Mouse (Mus musculus) kidney, postnatal 0 days (tissue): ENCODE measurements around the gene AC161166.1. TPM values are rescaled to one million over a fixed set of nuclear protein-coding genes. Genes with fewer than 3 reads are reported as not detected.

Experiments used
- ATAC-seq: fragments of 200-750 bp; cut with Nextera tagmentation; replicated peaks from 2 replicates; pipeline ENCODE4 v1.8.0; 2017; ENCODE audit warnings: low read depth, moderate number of reproducible peaks, moderate TSS enrichment, moderate library complexity; ENCODE audit not compliant: low FRiP score
- DNase-seq: peaks from one replicate; pipeline ENCODE4 v3.0.0-alpha.2; 2016; ENCODE audit warnings: low spot score
- H3K27ac ChIP-seq: fragments of 300-500 bp; sonication (generic); 2 replicates; pipeline ENCODE4 v1.5.1; 2014; ENCODE audit warnings: mild to moderate bottlenecking
- H3K27me3 ChIP-seq: fragments of 300-500 bp; sonication (generic); 2 replicates; pipeline ENCODE4 v1.6.1; 2014; ENCODE audit warnings: low read length, mixed read lengths; ENCODE audit not compliant: insufficient read depth
- H3K36me3 ChIP-seq: fragments of 300-500 bp; sonication (generic); 2 replicates; pipeline ENCODE4 v1.6.1; 2014; ENCODE audit warnings: low read length, mixed read lengths; ENCODE audit not compliant: insufficient read depth
- H3K4me1 ChIP-seq: fragments of 300-500 bp; sonication (generic); replicated peaks from 2 replicates; pipeline ENCODE4 v1.6.1; 2014; ENCODE audit warnings: antibody characterized with exemption, low read length, mixed read lengths; ENCODE audit not compliant: insufficient read depth
- H3K4me2 ChIP-seq: fragments of 300-500 bp; sonication (generic); 2 replicates; pipeline ENCODE4 v1.6.1; 2014; ENCODE audit warnings: mild to moderate bottlenecking, low read length, moderate library complexity, mixed read lengths
- H3K4me3 ChIP-seq: fragments of 300-500 bp; sonication (generic); replicated peaks from 2 replicates; pipeline ENCODE4 v1.5.1; 2014; ENCODE audit warnings: low read depth, low read length
- H3K9ac ChIP-seq: fragments of 300-500 bp; sonication (generic); 2 replicates; pipeline ENCODE4 v1.6.1; 2014; ENCODE audit warnings: low read depth, low read length
- H3K9me3 ChIP-seq: fragments of 300-500 bp; sonication (generic); replicated peaks from 2 replicates; pipeline ENCODE4 v1.6.1; 2016; ENCODE audit warnings: low read length, inconsistent platforms, mixed read lengths
- CTCF ChIP-seq: IDR thresholded peaks from 2 replicates; pipeline ENCODE4 v1.5.1; 2016; ENCODE audit warnings: antibody characterized with exemption, low read depth, mild to moderate bottlenecking, moderate library complexity
- WGBS: fragments of 180-500 bp; shearing (Covaris S2); extraction: QIAGEN DNeasy Blood & Tissue Kit; methylation state at CpG from one replicate; pipeline ENCODE4 v1.1.7; 2014; 5-methylcytosine and 5-hydroxymethylcytosine counted together
- polyA plus RNA-seq: library from polyadenylated mRNA; unstranded; fragments of >200 nt; fragmentation: Nextera tagmentation; extraction: Ambion mirVana; gene quantifications from 2 replicates; pipeline ENCODE4 v1.2.1, GENCODE M21; 2015

The AC161166.1 gene
- polyA plus RNA-seq, 1 experiment from 2014 or later, result 0.12 TPM

GRCm38 (mm10) chr7:24506476-24506837 is 5.8 kb downstream of the AC161166.1 start:
- Histone ChIP-seq H3K9me3 (no peaks in the 10 kb centered on the region), H3K4me1 (0 out of 2 replicates have a peak, but pooled peaks cover 4% of the 10 kb centered on the region), H3K27ac (peak overlapping the region; percentile 98), H3K4me3 (peak overlapping the region; percentile 58), H3K9ac (peak overlapping the region; percentile 90), H3K36me3 (no peaks in the 10 kb centered on the region), H3K4me2 (peak overlapping the region; percentile 81), H3K27me3 (no peaks in the 10 kb centered on the region)
- under 1% methylated on average over 12 of the region's 12 CpGs for WGBS
- TF ChIP-seq CTCF, result no peak
- peak; percentile 41 for DNase-seq
- no peak for ATAC-seq

- Histone ChIP-seq H3K4me1 (0 out of 2 replicates have a peak, but pooled peaks cover 4% of the 10 kb centered on the region), H3K27ac (peak overlapping the region; percentile 98), H3K4me3 (peak overlapping the region; percentile 58; the same call in 1 of the 2 replicates), H3K4me2 (peak overlapping the region; percentile 81), H3K36me3 (no peaks in the 10 kb centered on the region), H3K9me3 (no peaks in the 10 kb centered on the region), H3K9ac (peak overlapping the region; percentile 90; the same call in 1 of the 2 replicates), H3K27me3 (no peaks in the 10 kb centered on the region)
- 15% methylated on average over 3 of the region's 3 CpGs for WGBS
- no peak for ATAC-seq
- DNase-seq, result no peak
- no peak for TF ChIP-seq CTCF
These were observed 6.2 kb downstream of the AC161166.1 start for GRCm38 (mm10) chr7:24506065-24506459.

GRCm38 (mm10) chr7:24505447-24506064 is 6.7 kb downstream of the AC161166.1 start:
- Histone ChIP-seq H3K27me3 (0 out of 2 replicates have a peak, but pooled peaks cover 3% of the 10 kb centered on the region), H3K4me2 (0 out of 2 replicates have a peak overlapping the region, but pooled peaks have one; percentile 81), H3K4me1 (0 out of 2 replicates have a peak, but pooled peaks cover 4% of the 10 kb centered on the region), H3K27ac (no peak overlapping the region), H3K9me3 (no peaks in the 10 kb centered on the region), H3K4me3 (no peak overlapping the region), H3K36me3 (no peaks in the 10 kb centered on the region), H3K9ac (no peak overlapping the region)
- DNase-seq (no peak), ATAC-seq (no peak)
- 33% methylated on average over 15 of the region's 15 CpGs for WGBS
- no peak for TF ChIP-seq CTCF

DNA sequence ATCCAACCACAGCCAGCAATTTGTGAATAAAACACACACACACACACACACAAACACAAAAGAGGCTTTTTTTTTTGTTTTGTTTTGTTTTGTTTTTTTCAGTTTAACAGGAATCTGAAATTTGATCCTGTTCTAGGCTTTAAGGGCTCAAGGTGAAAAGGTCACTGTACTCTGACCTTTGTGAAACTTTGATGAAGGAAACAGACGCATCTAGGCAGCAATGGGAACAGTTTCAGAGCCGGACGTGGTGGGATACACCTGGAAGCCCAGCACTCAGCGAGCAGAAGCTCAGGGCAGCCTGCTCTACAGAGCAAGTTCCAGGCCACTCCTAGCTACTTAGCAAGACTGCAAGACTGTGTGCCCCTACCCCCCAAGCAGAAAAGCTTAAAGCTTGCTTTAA is 7.4 kb downstream of the AC161166.1 start:
- Histone ChIP-seq H3K9ac (no peak overlapping the region), H3K4me2 (no peak overlapping the region), H3K4me1 (peaks cover 10% of the 10 kb centered on the region; the same call in 1 of the 2 replicates), H3K27ac (no peak overlapping the region), H3K27me3 (0 out of 2 replicates have a peak, but pooled peaks cover 7% of the 10 kb centered on the region), H3K36me3 (no peaks in the 10 kb centered on the region), H3K4me3 (no peak overlapping the region), H3K9me3 (no peaks in the 10 kb centered on the region)
- no peak for ATAC-seq
- 13% methylated on average over 4 of the region's 4 CpGs for WGBS
- DNase-seq, result no peak
- no peak for TF ChIP-seq CTCF

DNA sequence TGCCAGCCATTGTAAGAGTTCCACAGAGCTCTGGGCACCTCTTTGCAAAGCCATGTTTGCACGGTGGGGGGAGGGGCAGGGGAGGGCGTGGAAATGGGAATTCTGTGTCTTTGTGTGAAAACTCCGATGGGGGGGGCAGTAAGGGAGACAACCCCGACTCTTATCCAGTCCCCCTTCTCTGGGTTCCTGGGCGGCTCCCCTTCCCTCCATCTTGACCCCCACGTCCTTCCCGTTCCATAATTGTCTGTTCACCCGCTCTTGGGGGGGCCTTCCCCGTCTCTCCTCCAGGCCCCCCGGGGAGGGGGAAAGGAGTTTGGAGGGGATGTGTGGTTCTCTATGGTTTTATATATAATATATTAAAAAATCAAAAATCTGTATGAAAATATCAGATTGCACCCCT is 8.3 kb downstream of the AC161166.1 start:
- peaks cover 11% of the 10 kb centered on the region; the same call in 1 of the 2 replicates for H3K4me1 ChIP-seq
- no peaks in the 10 kb centered on the region for H3K9me3 ChIP-seq
- no peak overlapping the region for H3K27ac ChIP-seq
- ATAC-seq (no peak), DNase-seq (no peak)
- no peak overlapping the region for H3K9ac ChIP-seq
- no peak for TF ChIP-seq CTCF
- H3K4me3 ChIP-seq, result no peak overlapping the region
- H3K27me3 ChIP-seq, result 0 out of 2 replicates have a peak, but pooled peaks cover 8% of the 10 kb centered on the region
- 27% methylated on average over 9 of the region's 10 CpGs for WGBS
- H3K4me2 ChIP-seq, result no peak overlapping the region
- H3K36me3 ChIP-seq, result no peaks in the 10 kb centered on the region

- Histone ChIP-seq H3K36me3 (no peaks in the 10 kb centered on the region), H3K27ac (no peak overlapping the region), H3K9ac (no peak overlapping the region), H3K4me3 (no peak overlapping the region), H3K9me3 (no peaks in the 10 kb centered on the region), H3K4me2 (no peak overlapping the region), H3K4me1 (peaks cover 8% of the 10 kb centered on the region; the same call in 1 of the 2 replicates), H3K27me3 (0 out of 2 replicates have a peak, but pooled peaks cover 11% of the 10 kb centered on the region)
- 64% methylated on average over 21 of the region's 21 CpGs for WGBS
- no peak for DNase-seq
- TF ChIP-seq CTCF, result peak; percentile 35; the same call in 1 of the 2 replicates
- no peak for ATAC-seq
These were observed 10.8 kb downstream of the AC161166.1 start for GRCm38 (mm10) chr7:24501492-24501891.
